Mouse (Mus musculus): ENCODE data around the gene Rasal1. TPM values are rescaled to one million over a fixed set of nuclear protein-coding genes. Genes with fewer than 3 reads are reported as not detected.

Rasal1 gene
- 14.9 and 18.9 TPM in 2 replicates for polyA plus RNA-seq (2012; rRNA removed)

- H3K4me3 ChIP-seq (ENCODE audit: extremely low read depth, insufficient read depth, insufficient read length), result peak within 1 kb of the TSS; percentile 62
- peak within 1 kb of the TSS; percentile 57 for H3K27ac ChIP-seq (ENCODE audit: insufficient read depth, low read length)
- H3K27me3 ChIP-seq (ENCODE audit: control insufficient read depth, insufficient read depth, low read length), result no peaks in the 10 kb centered on the region
- under 1% methylated on average over 52 of the region's 53 CpGs for WGBS
- TF ChIP-seq CTCF (IDR thresholded peaks at IDR 0.05; ENCODE audit: extremely low read depth, insufficient read depth, insufficient read length, insufficient replicate concordance) (peak; percentile 53; the same call in 1 of the 2 replicates), POLR2A (IDR thresholded peaks at IDR 0.05; ENCODE audit: low read depth, low read length) (0 out of 2 replicates have a peak, but pooled peaks have one; percentile 22)
- peaks cover 32% of the 10 kb centered on the region; the same call in 1 of the 2 replicates for H3K4me1 ChIP-seq (ENCODE audit: control insufficient read depth, insufficient read depth, insufficient read length)
- no peaks in the 10 kb centered on the region for H3K36me3 ChIP-seq (ENCODE audit: control insufficient read depth, insufficient read depth, low read length)
- DNase-seq (ENCODE audit: low read depth in 1 of 2, low spot score in 2 of 2), result peak; percentile 75
Measured at GRCm38 (mm10) chr5:120648569-120649373, at the start of gene Rasal1. Gene Rasal1, plus strand, starts transcription at chr5:120648812.

GRCm38 (mm10) chr5:120599625-120600024, 49.0 kb upstream of the Rasal1 start:
- TF ChIP-seq POLR2A (IDR thresholded peaks at IDR 0.05; ENCODE audit: low read depth, low read length) (no peak), CTCF (IDR thresholded peaks at IDR 0.05; ENCODE audit: extremely low read depth, insufficient read depth, insufficient read length, insufficient replicate concordance) (no peak)
- no peak overlapping the region for H3K27ac ChIP-seq (ENCODE audit: insufficient read depth, low read length)
- H3K36me3 ChIP-seq (ENCODE audit: control insufficient read depth, insufficient read depth, low read length), result no peaks in the 10 kb centered on the region
- H3K4me3 ChIP-seq (ENCODE audit: extremely low read depth, insufficient read depth, insufficient read length), result no peak overlapping the region
- WGBS, result 70% methylated on average over 6 of the region's 6 CpGs
- no peaks in the 10 kb centered on the region for H3K4me1 ChIP-seq (ENCODE audit: control insufficient read depth, insufficient read depth, insufficient read length)
- DNase-seq (ENCODE audit: low read depth in 1 of 2, low spot score in 2 of 2), result no peak
- no peaks in the 10 kb centered on the region for H3K27me3 ChIP-seq (ENCODE audit: control insufficient read depth, insufficient read depth, low read length)

- Histone ChIP-seq H3K27me3 (ENCODE audit: control insufficient read depth, insufficient read depth, low read length) (no peaks in the 10 kb centered on the region), H3K4me3 (ENCODE audit: extremely low read depth, insufficient read depth, insufficient read length) (no peak overlapping the region), H3K36me3 (ENCODE audit: control insufficient read depth, insufficient read depth, low read length) (no peaks in the 10 kb centered on the region), H3K27ac (ENCODE audit: insufficient read depth, low read length) (no peak overlapping the region), H3K4me1 (ENCODE audit: control insufficient read depth, insufficient read depth, insufficient read length) (no peaks in the 10 kb centered on the region; the same call in 1 of the 2 replicates)
- no peak for DNase-seq (ENCODE audit: low read depth in 1 of 2, low spot score in 2 of 2)
- WGBS, result 79% methylated on average over 11 of the region's 11 CpGs
- peak; percentile 45; the same call in 1 of the 2 replicates for TF ChIP-seq CTCF (IDR thresholded peaks at IDR 0.05; ENCODE audit: extremely low read depth, insufficient read depth, insufficient read length, insufficient replicate concordance)
- no peak for TF ChIP-seq POLR2A (IDR thresholded peaks at IDR 0.05; ENCODE audit: low read depth, low read length)
Measured at GRCm38 (mm10) chr5:120600946-120601668, 47.5 kb upstream of the Rasal1 start.

- WGBS, result 96% methylated on average over 12 of the region's 12 CpGs
- H3K27me3 ChIP-seq (ENCODE audit: control insufficient read depth, insufficient read depth, low read length), result no peaks in the 10 kb centered on the region
- H3K27ac ChIP-seq (ENCODE audit: insufficient read depth, low read length), result no peak overlapping the region
- TF ChIP-seq POLR2A (IDR thresholded peaks at IDR 0.05; ENCODE audit: low read depth, low read length) (no peak), CTCF (IDR thresholded peaks at IDR 0.05; ENCODE audit: extremely low read depth, insufficient read depth, insufficient read length, insufficient replicate concordance) (no peak)
- H3K4me1 ChIP-seq (ENCODE audit: control insufficient read depth, insufficient read depth, insufficient read length), result no peaks in the 10 kb centered on the region; the same call in 1 of the 2 replicates
- no peaks in the 10 kb centered on the region for H3K36me3 ChIP-seq (ENCODE audit: control insufficient read depth, insufficient read depth, low read length)
- no peak for DNase-seq (ENCODE audit: low read depth in 1 of 2, low spot score in 2 of 2)
- H3K4me3 ChIP-seq (ENCODE audit: extremely low read depth, insufficient read depth, insufficient read length), result no peak overlapping the region
Measured at GRCm38 (mm10) chr5:120602210-120602609, 46.4 kb upstream of the Rasal1 start.

GRCm38 (mm10) chr5:120603515-120603914, 45.1 kb upstream of the Rasal1 start:
- TF ChIP-seq CTCF (IDR thresholded peaks at IDR 0.05; ENCODE audit: extremely low read depth, insufficient read depth, insufficient read length, insufficient replicate concordance), result no peak
- no peak for TF ChIP-seq POLR2A (IDR thresholded peaks at IDR 0.05; ENCODE audit: low read depth, low read length)
- DNase-seq (ENCODE audit: low read depth in 1 of 2, low spot score in 2 of 2), result no peak
- Histone ChIP-seq H3K27me3 (ENCODE audit: control insufficient read depth, insufficient read depth, low read length) (no peaks in the 10 kb centered on the region), H3K27ac (ENCODE audit: insufficient read depth, low read length) (no peak overlapping the region), H3K4me1 (ENCODE audit: control insufficient read depth, insufficient read depth, insufficient read length) (no peaks in the 10 kb centered on the region; the same call in 1 of the 2 replicates), H3K36me3 (ENCODE audit: control insufficient read depth, insufficient read depth, low read length) (no peaks in the 10 kb centered on the region), H3K4me3 (ENCODE audit: extremely low read depth, insufficient read depth, insufficient read length) (no peak overlapping the region)
- 89% methylated on average over 7 of the region's 7 CpGs for WGBS

- Histone ChIP-seq H3K27ac (ENCODE audit: insufficient read depth, low read length) (no peak overlapping the region), H3K36me3 (ENCODE audit: control insufficient read depth, insufficient read depth, low read length) (no peaks in the 10 kb centered on the region), H3K27me3 (ENCODE audit: control insufficient read depth, insufficient read depth, low read length) (no peaks in the 10 kb centered on the region), H3K4me1 (ENCODE audit: control insufficient read depth, insufficient read depth, insufficient read length) (no peaks in the 10 kb centered on the region; the same call in 1 of the 2 replicates), H3K4me3 (ENCODE audit: extremely low read depth, insufficient read depth, insufficient read length) (no peak overlapping the region)
- TF ChIP-seq CTCF (IDR thresholded peaks at IDR 0.05; ENCODE audit: extremely low read depth, insufficient read depth, insufficient read length, insufficient replicate concordance), result peak; percentile 56; the same call in 1 of the 2 replicates
- TF ChIP-seq POLR2A (IDR thresholded peaks at IDR 0.05; ENCODE audit: low read depth, low read length), result no peak
- peak; percentile 53 to 82 for DNase-seq (ENCODE audit: low read depth in 1 of 2, low spot score in 2 of 2)
- WGBS, result 3% methylated on average over 6 of the region's 6 CpGs
Measured at GRCm38 (mm10) chr5:120604839-120605238, 43.8 kb upstream of the Rasal1 start.

Data from spleen, adult 2 months (tissue).